Mouse (Mus musculus): ENCODE measurements around the gene Pdzrn4.

- TF ChIP-seq CTCF (IDR thresholded peaks at IDR 0.05; ENCODE audit: low read depth, low read length) (no peak), POLR2A (IDR thresholded peaks at IDR 0.05; ENCODE audit: extremely low read depth, insufficient read depth, low read length) (no peak)
Measured at GRCm38 (mm10) chr15:92739887-92740286, 343.2 kb downstream of the Pdzrn4 start.

Measured in liver, adult 2 months (tissue).